Mouse (Mus musculus): Measurements from ENCODE around the gene Junb. TPM values are rescaled to one million over a fixed set of nuclear protein-coding genes. Genes with fewer than 3 reads are reported as not detected.
A peak's percentile ranks its signal among the peaks of the same experiment; 100 is the strongest.

The Junb gene
- polyA plus RNA-seq, 1 experiment from 2014 or later = 18.2 TPM

DNA sequence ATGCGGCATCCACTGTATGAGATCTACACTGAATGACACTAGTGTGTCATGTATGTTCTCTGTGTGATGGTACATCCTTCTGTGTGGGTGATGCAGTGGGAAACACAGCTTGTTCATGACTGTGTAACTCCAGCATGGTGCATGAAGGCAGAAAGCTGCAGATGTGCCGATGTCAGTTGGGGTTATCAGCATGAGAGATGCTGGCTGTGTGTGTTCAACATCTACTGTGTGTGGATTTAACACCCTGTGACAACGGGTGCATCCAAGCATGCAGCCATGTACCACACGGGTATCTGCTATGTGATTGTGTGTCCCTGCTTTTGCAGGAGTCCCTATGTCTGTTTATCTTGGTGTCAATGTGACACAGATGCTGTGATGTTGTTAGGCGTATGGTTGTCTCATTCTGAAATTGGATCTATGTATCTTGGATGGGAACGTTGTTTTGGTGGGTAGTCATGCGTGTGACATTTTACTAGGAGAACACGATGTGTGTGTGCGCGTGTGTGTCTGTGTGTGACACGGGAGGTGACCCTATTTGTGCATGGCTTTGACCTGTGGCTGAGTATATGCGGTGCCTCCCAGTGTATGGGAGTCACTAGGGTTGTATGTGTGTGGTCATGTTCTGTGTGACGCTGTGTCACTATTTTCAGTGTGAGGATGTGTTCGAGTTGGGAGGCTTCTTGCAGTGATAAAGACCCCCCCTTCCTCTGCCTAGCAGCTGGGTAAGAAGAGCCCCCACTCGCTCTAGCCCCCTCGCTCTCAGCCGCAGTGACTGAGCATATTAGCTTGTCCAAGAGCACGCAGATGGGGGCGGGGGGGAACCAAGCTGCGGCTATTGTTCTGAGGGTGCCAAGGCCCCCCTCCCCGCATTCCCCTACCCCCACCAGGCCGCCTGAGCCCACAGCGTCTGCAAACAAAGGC, 42.2 kb downstream of the Junb start:
- peak overlapping the region; percentile 46 for H3K4me3 ChIP-seq (replicated peaks)

DNA sequence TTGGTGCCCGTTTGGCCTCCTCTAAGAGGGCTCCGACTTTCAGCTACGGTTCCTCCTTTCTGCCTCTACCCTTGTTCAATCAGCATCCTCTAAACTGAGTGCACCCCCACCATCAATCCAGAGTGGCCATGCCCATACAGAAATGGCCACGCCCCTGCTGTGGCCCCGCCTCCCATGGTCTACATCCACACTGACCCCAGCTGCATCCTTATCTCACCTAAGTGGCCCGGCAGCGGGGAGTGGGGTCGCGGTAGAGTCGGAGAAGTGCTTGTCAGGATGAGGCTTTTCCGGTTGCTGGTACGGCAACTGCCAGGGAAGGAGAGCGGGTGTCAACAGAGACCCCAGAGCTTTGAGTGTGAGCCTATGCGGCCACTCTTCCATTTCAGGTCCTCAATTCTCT, 43.0 kb downstream of the Junb start:
- Histone ChIP-seq H3K27me3 (peaks cover 98% of the 10 kb centered on the region), H3K27ac (replicated peaks) (no peak overlapping the region), H3K4me2 (no peak overlapping the region), H3K9me3 (replicated peaks) (no peaks in the 10 kb centered on the region), H3K4me3 (replicated peaks) (no peak overlapping the region), H3K9ac (no peak overlapping the region), H3K4me1 (replicated peaks) (peaks cover 29% of the 10 kb centered on the region), H3K36me3 (replicated peaks) (no peaks in the 10 kb centered on the region)
- WGBS (ENCODE audit: insufficient replicate concordance) = 3% methylated on average over 14 of the region's 14 CpGs
- no peak for ATAC-seq (ENCODE audit: insufficient read depth)

More for the DNA sequence above, 42.2 kb downstream of the Junb start:
- H3K36me3 ChIP-seq (replicated peaks) = no peaks in the 10 kb centered on the region
- peaks cover 98% of the 10 kb centered on the region for H3K27me3 ChIP-seq
- H3K4me1 ChIP-seq (replicated peaks) = peaks cover 29% of the 10 kb centered on the region
- peak overlapping the region; percentile 75 for H3K4me2 ChIP-seq
- no peak overlapping the region for H3K9ac ChIP-seq
- no peaks in the 10 kb centered on the region for H3K9me3 ChIP-seq (replicated peaks)
- no peak for ATAC-seq (ENCODE audit: insufficient read depth)
- no peak overlapping the region for H3K27ac ChIP-seq (replicated peaks)
- 21% methylated on average over 23 of the region's 23 CpGs for WGBS (ENCODE audit: insufficient replicate concordance)

DNA sequence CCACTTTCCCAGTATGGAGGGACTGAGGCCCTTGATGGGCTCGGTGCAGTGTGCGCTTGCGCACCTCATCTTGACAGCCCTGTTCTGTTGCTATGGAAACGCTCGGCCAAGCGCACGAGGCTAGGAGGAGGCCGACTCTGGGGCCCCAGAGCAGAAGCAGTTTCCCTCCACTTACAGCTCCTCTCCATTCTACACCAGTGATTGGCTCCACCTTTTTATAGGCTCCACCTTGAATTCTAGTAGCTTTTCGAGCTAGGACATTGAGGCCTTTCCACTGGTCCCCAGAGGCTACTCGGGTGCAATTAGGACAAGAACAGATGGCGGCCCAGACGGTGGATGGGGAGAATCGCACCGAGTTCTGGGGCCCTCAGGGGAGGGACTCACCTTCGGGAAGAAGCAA, 43.7 kb downstream of the Junb start:
- no peak overlapping the region for H3K4me3 ChIP-seq (replicated peaks)
- no peak for ATAC-seq (ENCODE audit: insufficient read depth)
- H3K9me3 ChIP-seq (replicated peaks) = no peaks in the 10 kb centered on the region
- H3K27me3 ChIP-seq = peaks cover 98% of the 10 kb centered on the region
- 3% methylated on average over 15 of the region's 15 CpGs for WGBS (ENCODE audit: insufficient replicate concordance)
- H3K9ac ChIP-seq = no peak overlapping the region
- no peaks in the 10 kb centered on the region for H3K36me3 ChIP-seq (replicated peaks)
- no peak overlapping the region for H3K27ac ChIP-seq (replicated peaks)
- H3K4me2 ChIP-seq = no peak overlapping the region
- H3K4me1 ChIP-seq (replicated peaks) = peaks cover 29% of the 10 kb centered on the region

DNA sequence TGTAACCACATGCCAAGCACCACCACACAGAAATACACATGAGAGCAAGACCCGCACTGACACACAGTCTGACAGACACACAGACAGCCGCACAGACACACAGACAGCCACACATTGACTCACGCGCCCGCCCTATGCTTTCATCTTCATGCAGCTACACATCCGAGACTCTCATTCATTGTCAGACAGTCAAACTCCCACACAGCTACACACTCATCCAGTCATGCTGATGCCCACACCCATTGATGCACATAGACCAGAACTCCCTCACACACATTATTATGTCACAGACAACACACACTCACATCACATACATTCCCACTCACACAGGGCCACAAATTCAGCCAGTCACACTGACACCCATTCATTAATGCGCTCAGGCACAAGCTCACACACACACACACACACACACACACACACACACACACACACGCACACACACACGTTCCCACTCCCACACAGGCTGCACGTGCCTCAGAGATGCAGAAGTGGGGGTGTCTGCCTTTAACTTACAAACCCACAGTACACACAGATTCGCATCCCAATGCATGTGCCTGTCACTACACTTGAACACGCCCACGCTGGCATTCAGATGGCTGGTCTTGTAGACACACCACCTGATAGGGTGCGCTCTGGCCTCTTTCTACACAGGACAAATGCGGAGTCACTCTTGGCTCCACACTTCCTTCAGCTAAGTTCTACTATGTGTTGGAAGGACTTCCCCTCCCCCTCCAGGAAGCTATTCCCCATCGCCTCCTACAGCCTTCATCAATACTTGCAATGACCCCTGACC, 44.6 kb downstream of the Junb start:
- H3K4me2 ChIP-seq = no peak overlapping the region
- H3K4me1 ChIP-seq (replicated peaks) = peaks cover 34% of the 10 kb centered on the region
- H3K36me3 ChIP-seq (replicated peaks) = no peaks in the 10 kb centered on the region
- no peaks in the 10 kb centered on the region for H3K9me3 ChIP-seq (replicated peaks)
- no peak for ATAC-seq (ENCODE audit: insufficient read depth)
- H3K4me3 ChIP-seq (replicated peaks) = no peak overlapping the region
- H3K9ac ChIP-seq = no peak overlapping the region
- peaks cover 98% of the 10 kb centered on the region for H3K27me3 ChIP-seq
- 64% methylated on average over 16 of the region's 16 CpGs for WGBS (ENCODE audit: insufficient replicate concordance)
- no peak overlapping the region for H3K27ac ChIP-seq (replicated peaks)

DNA sequence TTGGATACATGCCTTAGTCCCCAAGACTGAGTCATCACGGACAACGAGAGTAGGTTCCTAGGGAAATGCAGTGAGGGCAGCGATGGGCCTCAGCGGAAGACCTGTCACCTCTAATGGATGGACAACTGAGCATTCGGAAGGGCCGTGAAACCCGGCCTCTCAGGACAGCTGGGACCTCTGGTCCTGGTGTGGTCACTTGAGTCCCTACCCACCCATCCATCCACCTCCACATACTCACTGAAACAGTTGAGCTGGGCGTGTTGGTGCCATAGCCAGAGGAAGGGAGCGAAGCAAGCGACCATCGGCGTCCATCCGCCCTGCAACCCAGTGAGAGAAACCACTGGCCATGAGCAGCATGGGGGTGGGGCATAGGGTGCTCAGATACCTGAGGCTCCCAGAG, 47.9 kb downstream of the Junb start:
- peaks cover 20% of the 10 kb centered on the region for H3K4me1 ChIP-seq (replicated peaks)

DNA sequence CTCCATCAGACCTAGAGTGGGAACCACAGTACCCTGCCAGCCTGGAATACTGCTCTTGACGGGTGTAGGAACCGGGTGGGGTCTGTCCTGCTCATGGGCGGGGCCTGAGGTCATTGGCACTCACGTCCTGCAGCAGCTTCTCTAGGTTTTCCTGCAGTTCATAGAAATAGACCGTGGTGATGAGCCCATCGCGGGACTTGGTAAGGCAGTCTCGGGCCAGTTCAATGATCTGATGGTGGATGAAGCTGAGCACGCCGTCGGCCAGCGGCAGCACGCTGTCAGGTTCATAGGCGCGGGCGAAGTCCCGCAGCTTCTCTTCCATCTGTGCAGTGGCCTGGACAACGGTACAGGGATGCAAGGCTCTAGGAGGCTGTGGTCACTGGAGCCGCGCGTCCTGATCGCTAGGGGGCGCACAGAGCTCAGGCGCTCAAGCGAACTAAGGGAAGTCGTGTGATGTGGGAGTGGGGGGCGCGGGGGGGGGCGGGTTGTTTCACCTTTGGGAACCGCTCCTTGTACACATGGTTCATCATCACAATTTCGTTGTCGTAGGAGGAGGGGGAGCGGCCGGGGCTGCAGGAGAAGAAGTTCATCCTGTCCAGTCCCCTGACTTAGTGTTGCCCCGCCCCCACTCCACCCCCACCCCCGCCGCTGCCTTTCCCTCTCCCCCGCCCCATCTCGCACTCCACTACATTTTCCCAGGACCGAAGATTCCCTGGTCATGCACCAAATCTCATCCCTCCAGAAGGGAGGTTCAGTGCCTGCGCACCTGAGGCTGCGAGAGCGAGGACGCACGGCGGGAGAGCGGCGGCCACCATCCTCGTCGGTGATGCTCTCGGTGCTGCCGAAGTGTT, 49.8 kb downstream of the Junb start:
- ATAC-seq (ENCODE audit: insufficient read depth) = peak; percentile 37
- Histone ChIP-seq H3K36me3 (replicated peaks) (no peaks in the 10 kb centered on the region), H3K4me2 (peak overlapping the region; percentile 39), H3K9me3 (replicated peaks) (no peaks in the 10 kb centered on the region), H3K4me3 (replicated peaks) (peak overlapping the region; percentile 14; the same call in 1 of the 2 replicates), H3K27ac (replicated peaks) (no peak overlapping the region), H3K4me1 (replicated peaks) (peaks cover 13% of the 10 kb centered on the region), H3K27me3 (peaks cover 79% of the 10 kb centered on the region), H3K9ac (no peak overlapping the region)
- 5% methylated on average over 52 of the region's 52 CpGs for WGBS (ENCODE audit: insufficient replicate concordance)

More for the DNA sequence above, 47.9 kb downstream of the Junb start:
- H3K9me3 ChIP-seq (replicated peaks) = no peaks in the 10 kb centered on the region
- no peak overlapping the region for H3K4me3 ChIP-seq (replicated peaks)
- no peak overlapping the region for H3K4me2 ChIP-seq
- 77% methylated on average over 13 of the region's 13 CpGs for whole genome bisulfite sequencing (ENCODE audit: insufficient replicate concordance)
- H3K36me3 ChIP-seq (replicated peaks) = no peaks in the 10 kb centered on the region
- peaks cover 83% of the 10 kb centered on the region for H3K27me3 ChIP-seq
- H3K27ac ChIP-seq (replicated peaks) = no peak overlapping the region
- no peak overlapping the region for H3K9ac ChIP-seq
- no peak for ATAC-seq (ENCODE audit: insufficient read depth)

DNA sequence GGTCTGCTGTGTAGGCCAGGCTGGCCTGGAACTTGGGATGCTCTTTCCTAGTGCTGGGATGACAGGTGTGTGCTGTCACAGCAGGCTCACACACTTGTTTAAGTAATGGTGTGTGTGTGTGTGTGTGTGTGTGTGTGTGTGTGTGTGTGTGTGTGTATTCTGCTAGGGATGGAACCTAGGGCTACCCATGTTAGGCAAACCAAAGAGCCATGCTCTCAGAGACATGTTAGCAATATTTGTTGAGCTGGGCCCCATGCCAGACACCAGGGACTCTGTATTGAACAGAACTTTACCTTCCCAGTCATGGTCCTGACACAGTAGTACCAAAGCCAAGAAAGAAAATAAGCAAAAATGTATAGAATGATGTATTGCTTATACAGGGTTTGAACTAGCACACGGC, 51.0 kb downstream of the Junb start:
- H3K4me2 ChIP-seq = no peak overlapping the region
- ATAC-seq (ENCODE audit: insufficient read depth) = no peak
- H3K9ac ChIP-seq = no peak overlapping the region
- peaks cover 15% of the 10 kb centered on the region for H3K4me1 ChIP-seq (replicated peaks)
- H3K4me3 ChIP-seq (replicated peaks) = no peak overlapping the region
- H3K27ac ChIP-seq (replicated peaks) = no peak overlapping the region
- peaks cover 73% of the 10 kb centered on the region for H3K27me3 ChIP-seq
- H3K36me3 ChIP-seq (replicated peaks) = no peaks in the 10 kb centered on the region
- WGBS (ENCODE audit: insufficient replicate concordance) = 52% methylated on average over 1 of the region's 1 CpGs
- H3K9me3 ChIP-seq (replicated peaks) = no peaks in the 10 kb centered on the region

DNA sequence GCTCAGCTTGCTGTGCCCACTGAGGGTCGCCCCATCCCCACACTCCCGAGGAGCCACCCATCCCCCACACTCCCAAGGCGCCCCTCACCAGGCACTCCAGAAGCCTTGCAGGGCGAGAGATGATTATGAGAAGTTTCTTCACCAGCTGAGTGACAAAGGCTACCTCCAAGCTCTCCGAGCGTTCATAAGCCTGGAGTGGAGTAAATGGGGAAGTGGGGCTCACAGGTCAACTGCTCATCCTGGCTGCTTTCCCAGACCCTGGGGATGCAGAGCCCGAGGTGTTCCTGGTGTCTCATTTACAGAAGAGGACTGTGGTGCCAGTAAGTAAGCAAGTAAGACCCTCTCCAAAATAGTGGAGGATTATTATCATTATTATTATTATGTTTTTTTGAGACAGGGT, 53.0 kb downstream of the Junb start:
- Histone ChIP-seq H3K9me3 (replicated peaks) (no peaks in the 10 kb centered on the region), H3K4me3 (replicated peaks) (no peak overlapping the region), H3K9ac (no peak overlapping the region), H3K36me3 (replicated peaks) (no peaks in the 10 kb centered on the region), H3K27ac (replicated peaks) (no peak overlapping the region), H3K27me3 (peaks cover 55% of the 10 kb centered on the region), H3K4me2 (no peak overlapping the region), H3K4me1 (replicated peaks) (peaks cover 15% of the 10 kb centered on the region)
- ATAC-seq (ENCODE audit: insufficient read depth) = no peak
- 48% methylated on average over 7 of the region's 7 CpGs for WGBS (ENCODE audit: insufficient replicate concordance)
